ENCODE assay signal across 13 mouse cellular contexts in genomic region chr2:117913846-117914245, GRCm38 (mm10).
DNase-seq lines count a peak whose midpoint lies in the region; ATAC-seq and TF ChIP-seq lines count a peak whose summit lies in the region.
"Had no signal": no experiment of that assay in that cellular context is flagged by ENCODE, and none has a peak within 500 bp of the region (broad histone marks: within the 10 kb centered on the region; RNA-seq: fewer than 3 reads in every experiment).

No protein-coding gene starts in this region.

- TF ChIP-seq POLR2A in testis, adult 2 months (IDR thresholded peaks at IDR 0.05; ENCODE audit: control insufficient read depth, low read depth, low read length) = no peak
- TF ChIP-seq POLR2A in cerebellum, adult 2 months (IDR thresholded peaks at IDR 0.05; ENCODE audit: borderline replicate concordance, insufficient read depth, low read length) = no peak

- peak; percentile 53 for ATAC-seq in liver, embryonic 11.5 days (replicated peaks; ENCODE audit: low FRiP score)
- ATAC-seq: hindbrain, embryonic 16.5 days had no signal

- H3K27ac ChIP-seq in testis, adult 2 months (ENCODE audit: control insufficient read depth, insufficient read depth, low read depth, low read length) = no peak overlapping the region
- no peak overlapping the region for H3K27ac ChIP-seq in liver, embryonic 11.5 days (ENCODE audit: low read depth, low read length)
- H3K27ac ChIP-seq in cerebellum, adult 2 months (ENCODE audit: insufficient read depth, low read length) = no peak overlapping the region
- H3K27ac ChIP-seq: heart, embryonic 10.5 days; neural tube, embryonic 12.5 days had no signal

- H3K4me2 ChIP-seq in liver, embryonic 11.5 days = no peak overlapping the region
- H3K4me2 ChIP-seq: neural tube, embryonic 12.5 days had no signal

- H3K4me1 ChIP-seq in testis, adult 2 months (ENCODE audit: control insufficient read depth, insufficient read depth, low read length) = no peaks in the 10 kb centered on the region
- no peaks in the 10 kb centered on the region for H3K4me1 ChIP-seq in liver, embryonic 11.5 days (replicated peaks; ENCODE audit: control insufficient read depth, insufficient read depth, low read length)
- H3K4me1 ChIP-seq in cerebellum, adult 2 months (ENCODE audit: control insufficient read depth, insufficient read depth, low read length) = no peaks in the 10 kb centered on the region
- H3K4me1 ChIP-seq: heart, embryonic 10.5 days; neural tube, embryonic 12.5 days had no signal

- DNase-seq in heart, postnatal 36 days = peak; percentile 5 to 6
- no peak for DNase-seq in heart, adult 9 months (ENCODE audit: low spot score in 2 of 2)
- no peak for DNase-seq in testis, postnatal 14 days (ENCODE audit: low spot score)
- no peak for DNase-seq in liver, embryonic 11.5 days (ENCODE audit: low spot score)
- DNase-seq in thymus, postnatal 25 days = peak; percentile 16
- no peak for DNase-seq in urinary bladder, postnatal 4 days (ENCODE audit: low spot score in 2 of 2)
- no peak for DNase-seq in cerebellum, adult 2 months
- DNase-seq: kidney, postnatal 14 days; left cerebral cortex, postnatal 4 days had no signal

- no peak overlapping the region for H3K4me3 ChIP-seq in testis, adult 2 months (ENCODE audit: control insufficient read depth, low read depth, low read length)
- H3K4me3 ChIP-seq in liver, embryonic 11.5 days (ENCODE audit: low read depth, low read length) = no peak overlapping the region
- H3K4me3 ChIP-seq in cerebellum, adult 2 months (replicated peaks; ENCODE audit: insufficient read depth, low read depth, low read length) = no peak overlapping the region
- H3K4me3 ChIP-seq: heart, embryonic 10.5 days; neural tube, embryonic 12.5 days had no signal

- no peak overlapping the region for H3K9ac ChIP-seq in liver, embryonic 11.5 days (ENCODE audit: low read depth, low read length)
- H3K9ac ChIP-seq: neural tube, embryonic 12.5 days had no signal

- intact Hi-C loops in heart, postnatal 36 days (cut with DNase I) = no loop called here

- no peaks in the 10 kb centered on the region for H3K36me3 ChIP-seq in testis, adult 2 months (ENCODE audit: control insufficient read depth, insufficient read depth, low read length)
- H3K36me3 ChIP-seq in liver, embryonic 11.5 days (ENCODE audit: control insufficient read depth, insufficient read depth, low read length) = no peaks in the 10 kb centered on the region
- H3K36me3 ChIP-seq: heart, embryonic 10.5 days; neural tube, embryonic 12.5 days had no signal

- H3K27me3 ChIP-seq in testis, adult 2 months (ENCODE audit: control insufficient read depth, insufficient read depth, low read length) = no peaks in the 10 kb centered on the region
- H3K27me3 ChIP-seq in liver, embryonic 11.5 days (replicated peaks; ENCODE audit: control insufficient read depth, insufficient read depth, low read length) = no peaks in the 10 kb centered on the region
- no peaks in the 10 kb centered on the region for H3K27me3 ChIP-seq in cerebellum, adult 2 months (ENCODE audit: control insufficient read depth, insufficient read depth, low read length)
- H3K27me3 ChIP-seq: neural tube, embryonic 12.5 days had no signal

- no peaks in the 10 kb centered on the region for H3K9me3 ChIP-seq in liver, embryonic 11.5 days (ENCODE audit: control insufficient read depth, low read length)
- H3K9me3 ChIP-seq: heart, embryonic 10.5 days; neural tube, embryonic 12.5 days had no signal

- peak; percentile 24; the same call in 1 of the 2 replicates for TF ChIP-seq CTCF in testis, adult 2 months (IDR thresholded peaks at IDR 0.05; ENCODE audit: control insufficient read depth, insufficient read depth, insufficient replicate concordance, low read depth, low read length)
- no peak for TF ChIP-seq CTCF in cerebellum, adult 2 months (IDR thresholded peaks at IDR 0.05; ENCODE audit: borderline replicate concordance, insufficient read depth, low read depth, low read length)

- WGBS in liver, embryonic 11.5 days = 81% methylated on average over 4 of the region's 4 CpGs
- 97% methylated on average over 4 of the region's 4 CpGs for WGBS in cerebellum, adult 2 months

Comparison
In these comparisons a context has a peak if more than half of its experiments do, and no peak if none do; other contexts are left out.
1. DNase-seq: peak in heart, postnatal 36 days (2 of 2) and thymus, postnatal 25 days (single experiment); none in heart, adult 9 months (0 of 2), testis, postnatal 14 days (single experiment), liver, embryonic 11.5 days (single experiment), urinary bladder, postnatal 4 days (0 of 2) and cerebellum, adult 2 months (0 of 2).